Mouse (Mus musculus) mouse embryonic stem cell (cell line): ENCODE data around the gene Snx5.

Source experiments
- in situ Hi-C, 2 experiments: fragments of 300-500 bp; cut with MboI; formaldehyde crosslinking; loops; 1 replicate in 1 of 2; 3 replicates in 1 of 2; pipeline ENCODE4 v1.14.3; 2019 to 2020; ENCODE audit warnings: low sequenced_read_pairs in 2 of 2, low pct_unique_long_range_greater_than_20kb in 1 of 2, mixed read lengths in 1 of 2; ENCODE audit not compliant: unreplicated experiment in 1 of 2

Snx5 gene

DNA sequence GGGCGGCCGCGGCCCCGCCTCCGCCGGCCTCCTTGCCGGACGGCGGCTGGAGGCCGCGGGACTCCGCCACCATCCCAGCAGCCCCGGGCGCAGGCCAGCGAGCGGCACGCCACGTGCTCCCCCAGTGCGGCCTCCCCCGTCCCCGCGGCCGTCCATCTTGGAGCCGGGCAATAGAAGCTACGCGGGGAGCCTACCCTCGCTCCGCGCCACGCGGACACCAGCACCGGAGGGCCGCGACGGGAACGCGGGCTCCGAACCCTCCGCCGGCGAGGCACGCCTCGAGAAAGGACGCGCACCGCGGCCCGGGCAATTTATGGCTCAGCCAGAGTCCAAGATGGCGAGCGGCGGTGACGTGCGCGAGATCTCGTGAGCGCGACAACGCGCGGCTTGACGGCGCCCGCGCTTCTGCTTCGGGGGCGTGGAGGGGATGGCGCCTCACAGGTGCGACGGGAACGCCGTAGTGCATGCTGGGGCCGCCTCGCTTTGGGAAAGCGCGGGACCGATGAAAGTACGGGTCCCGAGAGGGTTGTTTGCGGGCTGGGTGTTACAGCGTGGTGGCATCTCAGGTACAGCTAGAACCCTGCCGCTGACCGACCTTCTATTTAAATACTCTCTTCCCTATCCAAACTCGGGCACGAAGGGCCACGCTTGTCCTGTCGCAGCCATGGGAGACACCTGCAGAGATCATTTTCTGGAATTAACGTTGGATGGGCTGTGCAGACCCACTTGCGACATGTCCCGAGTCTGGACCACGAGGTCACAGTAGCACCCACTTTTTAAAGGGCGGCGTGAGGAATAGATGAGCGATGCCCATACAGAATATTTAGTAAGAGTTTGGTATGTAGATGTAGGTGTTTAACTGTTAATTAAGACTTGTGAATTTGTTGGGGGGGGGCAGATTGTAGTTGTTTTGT, at the start of gene Snx5, which contains the start of gene Mgme1:
Gene Snx5, minus strand, starts transcription at position 400 of the 914 bp plus-strand sequence.
Gene Mgme1, plus strand, starts transcription at position 157 of the 914 bp plus-strand sequence.
- in situ Hi-C loops, result no loop called here

DNA sequence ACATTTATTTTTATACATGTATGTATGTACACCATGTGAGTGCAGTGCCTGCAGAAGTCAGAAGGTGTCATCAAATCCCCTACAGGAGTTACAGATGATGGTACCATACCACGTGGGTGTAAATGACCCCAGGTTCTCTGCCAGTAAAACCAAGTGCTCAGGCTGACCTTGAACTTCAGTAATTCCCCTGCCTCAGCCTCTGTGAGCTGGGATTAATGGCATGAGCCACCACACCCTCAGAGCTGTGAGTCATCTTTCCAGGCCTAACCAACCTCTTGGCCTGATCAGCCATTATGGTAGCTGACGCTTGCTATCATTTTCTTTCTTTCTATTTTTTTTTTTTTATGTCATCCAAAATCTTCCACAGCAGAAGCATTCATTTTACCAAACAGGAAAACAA, 40.7 kb upstream of the Snx5 start:
- in situ Hi-C loops, result no loop called here

DNA sequence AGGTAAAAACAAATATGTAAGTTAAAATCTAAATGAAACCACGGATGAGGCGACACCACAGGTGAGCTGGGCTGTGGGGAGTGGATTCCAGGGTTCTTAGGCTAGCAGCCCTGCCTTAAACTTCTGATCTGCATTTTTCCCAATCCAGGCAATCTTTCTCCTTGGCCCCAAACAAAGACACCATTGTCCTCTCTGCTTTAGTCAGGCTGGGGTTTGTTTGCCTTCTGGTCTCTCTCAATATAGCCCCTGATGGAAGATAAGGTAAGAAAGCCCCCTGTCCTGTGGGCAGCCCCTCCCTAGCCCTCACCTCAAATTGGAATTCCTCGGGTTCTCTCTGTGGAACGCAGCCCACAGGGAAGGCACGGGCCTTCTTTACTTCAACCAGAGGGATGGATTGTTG, 39.6 kb upstream of the Snx5 start:
- in situ Hi-C loops, result no loop called here

DNA sequence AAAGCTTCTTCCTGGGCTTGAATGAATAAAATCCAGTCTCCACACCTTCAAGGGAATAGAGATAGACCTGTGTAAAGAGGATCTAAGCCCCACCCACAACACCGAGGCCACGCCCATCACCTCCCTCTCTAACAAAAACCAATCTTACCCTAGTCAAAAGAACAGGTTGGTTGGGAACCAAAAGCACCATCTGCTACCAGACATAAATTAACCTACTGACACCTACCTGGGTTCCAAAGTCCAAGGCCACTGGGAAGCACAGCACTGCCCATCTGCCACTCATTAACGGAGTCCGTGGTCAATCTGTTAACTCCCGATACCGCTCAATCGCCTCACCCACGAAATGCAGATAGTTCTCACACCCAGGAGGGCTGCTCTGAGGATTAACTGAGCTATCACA, 37.9 kb upstream of the Snx5 start:
- in situ Hi-C loops, result no loop called here

DNA sequence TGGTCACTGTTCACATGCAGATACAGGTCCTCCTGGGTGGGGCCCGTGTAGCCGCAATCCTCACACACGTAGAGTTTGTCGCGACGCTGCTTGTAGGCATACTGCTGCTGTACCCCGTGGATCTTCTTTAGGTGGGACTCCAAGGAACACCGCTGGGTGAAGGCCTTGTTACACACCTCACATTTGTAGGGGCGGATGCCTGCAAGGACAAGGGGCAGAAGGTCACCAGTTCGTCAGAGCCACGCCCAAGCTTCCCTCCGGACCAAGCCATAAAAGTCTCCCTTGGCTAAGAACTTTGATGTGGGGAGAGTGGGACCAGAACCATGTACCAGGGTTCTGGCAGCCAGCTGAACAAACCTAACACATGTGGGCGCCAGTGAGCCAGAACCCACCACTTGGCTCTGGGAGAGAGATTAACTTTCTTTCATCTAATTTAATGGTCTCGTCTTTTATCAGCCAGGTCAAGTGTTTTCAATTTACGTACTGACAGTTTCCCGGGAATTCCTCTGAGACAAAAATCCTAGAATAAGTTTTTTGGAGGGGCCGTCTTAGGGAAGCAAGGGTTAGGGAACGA, 35.1 kb upstream of the Snx5 start:
- in situ Hi-C loops, result no loop called here

DNA sequence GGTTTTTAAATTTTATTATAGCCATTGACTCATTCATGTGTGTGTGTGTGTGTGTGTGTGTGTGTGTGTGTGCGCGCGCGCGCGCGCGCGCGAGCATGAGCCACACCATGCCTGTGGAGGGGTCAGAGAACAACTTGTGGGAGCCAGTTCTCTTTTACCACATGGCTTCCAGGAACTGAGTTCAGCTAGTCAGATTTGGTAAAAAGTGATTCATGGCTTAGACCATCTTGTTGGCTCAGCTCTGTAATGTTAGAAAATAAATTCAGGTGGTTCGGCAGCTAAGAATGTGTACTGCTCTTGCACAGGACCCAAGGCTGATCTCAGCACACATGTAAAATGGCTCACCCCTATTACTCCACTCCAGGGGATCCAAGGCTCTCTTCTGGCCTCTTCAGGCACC, 30.4 kb upstream of the Snx5 start:
- in situ Hi-C loops, result no loop called here

DNA sequence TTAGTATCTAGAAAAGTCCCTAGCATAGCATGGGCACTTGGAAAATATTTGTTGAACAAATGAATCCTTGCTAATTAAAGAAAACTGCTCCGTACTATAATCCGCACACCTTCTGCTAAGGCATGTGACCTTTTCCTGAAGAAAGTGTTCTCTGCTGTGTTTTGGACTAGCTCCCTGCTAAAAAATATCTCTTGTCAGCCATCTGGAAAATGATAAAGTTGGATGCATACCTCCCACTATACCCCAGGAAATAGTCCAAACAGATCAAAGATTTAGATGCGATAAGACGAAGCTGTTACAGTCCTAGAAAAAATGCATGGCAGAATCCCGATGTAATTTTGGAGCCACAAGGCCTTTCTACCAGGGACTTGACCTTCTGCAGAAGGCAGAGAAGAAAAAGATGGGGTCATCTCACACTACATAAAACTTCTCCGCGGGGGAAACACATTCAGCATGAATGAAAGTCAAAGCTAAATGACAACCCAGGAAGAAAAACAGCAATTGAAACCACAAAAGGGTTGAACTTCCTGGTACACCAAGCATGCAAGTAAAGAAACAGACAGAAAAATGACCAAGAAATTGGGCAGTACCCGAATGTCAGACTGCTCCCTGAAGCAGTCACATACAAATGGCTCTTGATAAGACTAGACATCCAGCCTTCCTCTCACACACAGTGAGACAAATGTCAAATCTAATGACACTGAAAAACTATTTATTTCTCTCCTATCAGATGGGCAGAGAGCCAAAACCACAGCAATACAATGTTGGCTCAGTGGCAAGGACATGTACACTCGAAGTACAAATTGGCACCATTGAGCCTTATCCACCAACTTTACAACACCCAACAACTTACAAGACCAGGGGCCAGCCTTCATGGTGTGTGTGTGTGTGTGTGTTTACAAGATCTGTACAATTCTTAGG, 29.3 kb upstream of the Snx5 start:
- in situ Hi-C loops, result no loop called here

DNA sequence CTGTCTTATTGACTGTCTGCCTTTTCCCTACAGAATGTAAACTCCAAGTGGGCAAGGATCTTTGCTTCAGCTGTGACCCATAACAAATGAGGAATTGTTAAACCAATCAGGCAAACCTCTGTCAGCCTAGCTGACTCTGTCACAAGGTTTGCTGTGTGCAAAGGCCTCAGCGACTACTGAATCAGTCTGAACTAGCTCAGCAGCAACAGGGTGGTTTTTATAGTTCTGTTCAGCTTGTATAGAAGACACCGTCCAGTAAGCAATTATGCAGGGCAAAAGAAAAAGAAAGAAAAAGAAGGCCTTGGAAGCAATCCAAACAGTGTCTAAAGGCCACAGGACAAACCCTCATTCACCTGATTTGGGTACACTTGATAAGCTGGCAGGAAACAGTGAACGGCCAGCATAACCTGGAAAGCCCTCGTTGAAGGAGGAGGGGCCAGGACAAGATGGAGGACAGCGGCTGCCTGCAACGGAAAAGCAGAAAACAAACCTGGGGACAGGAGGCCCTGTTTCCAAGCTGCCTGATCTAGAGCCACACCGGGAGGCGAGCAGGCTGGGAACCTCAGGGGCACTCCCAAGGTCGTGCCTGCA, 24.5 kb upstream of the Snx5 start:
- in situ Hi-C loops, result no loop called here

DNA sequence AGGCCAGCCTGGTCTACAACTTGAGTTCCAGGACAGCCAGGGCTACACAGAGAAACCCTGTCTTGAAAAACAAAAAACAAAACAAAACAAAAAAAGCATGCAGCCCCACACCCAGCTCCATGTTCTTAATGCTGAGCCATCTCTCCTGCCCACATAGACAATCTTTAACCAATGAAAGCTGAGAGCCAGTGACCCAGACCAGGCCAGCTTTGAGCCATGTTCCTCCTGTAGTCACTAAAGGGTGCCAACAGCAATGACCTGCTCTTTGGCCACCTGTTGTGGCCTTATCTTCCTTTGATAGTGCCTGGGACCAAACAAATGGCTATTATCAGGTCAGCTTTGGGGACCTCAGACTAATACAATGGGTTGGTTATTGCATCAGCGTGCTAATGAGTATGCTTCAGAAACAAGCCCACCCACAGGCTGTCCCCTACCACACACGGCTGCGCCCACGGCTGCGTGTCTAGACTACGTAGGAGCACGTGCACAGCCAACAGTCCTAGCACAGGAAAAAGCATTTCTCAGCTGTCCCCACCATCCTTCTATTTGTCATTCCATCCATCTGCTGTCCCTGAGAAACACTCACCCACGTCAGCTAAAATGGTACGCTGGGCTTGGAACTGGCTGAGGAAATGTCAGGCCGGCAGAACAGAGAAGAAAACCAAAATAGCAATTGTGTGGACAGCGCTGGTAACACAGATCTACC, 21.0 kb upstream of the Snx5 start:
- in situ Hi-C loops, result no loop called here

DNA sequence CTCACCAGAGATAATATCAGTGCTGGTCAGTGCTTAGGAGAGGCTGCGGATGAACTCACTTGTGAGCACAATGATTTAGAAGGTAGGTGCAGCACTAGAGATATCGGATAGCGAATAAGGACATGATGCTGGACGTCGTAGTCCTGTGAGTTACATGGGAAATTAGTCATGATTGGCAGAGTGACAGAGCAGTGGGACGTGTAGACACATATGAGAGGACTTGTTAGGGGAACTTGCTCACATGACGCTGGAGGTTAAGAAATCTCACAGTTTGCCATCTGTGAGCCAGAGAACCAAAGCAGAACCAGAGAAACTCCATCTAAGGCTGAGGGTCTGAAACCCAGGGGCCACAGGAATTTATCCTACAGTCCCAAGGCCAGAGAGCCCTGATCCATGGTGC, 19.6 kb upstream of the Snx5 start:
- in situ Hi-C loops, result no loop called here

DNA sequence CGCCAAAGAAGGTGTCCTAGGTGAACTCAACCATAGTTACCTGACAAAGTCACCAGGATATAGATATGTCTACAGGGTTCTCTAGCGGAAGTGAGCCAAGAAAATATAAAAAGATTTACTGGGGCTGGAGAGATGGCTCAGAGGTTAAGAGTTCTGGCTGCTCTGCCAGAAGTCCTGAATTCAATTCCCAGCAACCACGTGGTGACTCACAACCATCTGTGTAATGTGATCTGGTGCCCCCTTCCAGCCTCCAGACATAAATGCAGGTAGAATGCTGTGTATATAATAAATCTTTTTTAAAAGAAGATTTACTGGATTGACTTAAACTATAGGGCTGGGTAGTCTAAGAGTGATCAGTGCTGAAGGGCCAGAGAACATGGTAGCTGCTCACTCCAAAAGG, 10.7 kb upstream of the Snx5 start:
- in situ Hi-C loops, result no loop called here

DNA sequence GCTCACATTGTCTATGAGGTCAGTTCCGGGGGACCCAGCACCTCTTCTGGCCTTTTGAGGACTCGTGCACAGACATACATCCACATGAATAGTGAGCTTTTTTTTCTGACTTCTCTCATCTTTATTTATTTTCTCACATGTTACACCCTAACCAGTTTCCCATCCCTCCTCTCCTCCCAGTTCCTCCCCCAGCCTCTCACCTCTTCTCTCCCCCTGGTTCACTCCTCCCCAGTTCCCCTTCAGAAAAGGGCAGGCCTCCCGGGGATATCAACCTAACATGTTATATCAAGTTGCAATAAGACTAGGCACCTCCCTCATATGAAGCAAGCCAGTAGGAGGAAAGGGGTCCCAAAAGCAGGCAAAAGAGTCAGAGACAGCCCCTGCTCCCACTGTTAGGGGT, 9.9 kb upstream of the Snx5 start:
- in situ Hi-C loops, result no loop called here

DNA sequence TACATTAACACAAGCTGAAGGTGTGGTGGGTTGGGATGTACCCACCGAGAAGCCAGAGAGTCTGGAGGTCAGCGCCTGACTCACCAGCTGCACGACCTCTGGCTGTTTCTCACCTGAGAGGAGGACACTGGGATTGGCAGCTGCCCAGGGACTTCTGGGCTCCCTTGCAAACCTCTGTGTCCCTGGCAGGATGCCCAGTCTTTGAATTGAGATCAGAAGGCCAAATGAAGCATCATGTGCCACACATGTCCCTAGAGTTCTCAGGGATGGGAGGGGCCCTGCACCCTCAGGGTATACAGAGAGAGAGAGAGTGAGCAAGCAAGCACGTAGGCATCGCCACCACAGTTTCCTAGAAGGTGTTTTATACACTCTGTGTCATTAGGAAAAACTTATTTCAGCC, 9.0 kb upstream of the Snx5 start:
- in situ Hi-C loops, result no loop called here

DNA sequence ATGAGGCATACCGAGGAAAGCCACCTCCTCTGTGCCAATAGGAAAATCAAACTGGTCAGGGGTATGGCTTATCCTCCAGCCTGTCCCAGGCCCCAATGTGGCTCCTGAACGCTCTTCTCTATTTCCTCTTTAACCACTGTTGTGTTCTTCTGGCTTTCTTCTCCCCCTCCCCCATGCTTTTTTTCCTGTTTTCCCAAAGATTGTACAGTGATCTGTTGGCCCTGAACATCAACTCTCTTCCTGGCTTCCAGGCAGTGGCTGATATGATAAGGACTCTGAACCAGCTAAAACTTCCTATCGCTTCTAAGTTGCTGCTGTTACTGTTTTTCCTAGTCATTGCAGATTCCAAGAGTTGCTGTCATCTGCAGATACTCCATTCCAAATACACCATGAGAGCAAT, 6.2 kb upstream of the Snx5 start:
- in situ Hi-C loops, result no loop called here

DNA sequence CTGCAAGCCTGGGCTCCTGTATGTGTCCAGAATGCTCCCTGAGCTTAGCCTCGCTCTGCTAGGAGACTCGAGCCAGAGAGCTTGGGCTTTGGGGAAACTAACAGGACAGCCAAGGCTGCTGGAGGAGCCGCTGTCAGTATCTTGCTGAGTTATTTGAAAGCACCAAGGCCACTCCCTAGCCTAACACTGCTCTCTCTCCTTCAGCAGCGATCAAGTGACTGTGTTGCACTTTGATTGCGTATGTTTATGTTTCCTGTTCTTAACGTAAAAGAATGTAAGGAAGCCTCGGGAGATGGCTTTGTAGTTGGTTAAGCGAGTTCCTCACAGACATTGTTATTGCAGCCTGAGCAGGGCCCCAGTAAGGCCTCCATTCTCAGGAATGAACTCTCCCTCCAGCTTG, 4.0 kb upstream of the Snx5 start:
- in situ Hi-C loops, result no loop called here

DNA sequence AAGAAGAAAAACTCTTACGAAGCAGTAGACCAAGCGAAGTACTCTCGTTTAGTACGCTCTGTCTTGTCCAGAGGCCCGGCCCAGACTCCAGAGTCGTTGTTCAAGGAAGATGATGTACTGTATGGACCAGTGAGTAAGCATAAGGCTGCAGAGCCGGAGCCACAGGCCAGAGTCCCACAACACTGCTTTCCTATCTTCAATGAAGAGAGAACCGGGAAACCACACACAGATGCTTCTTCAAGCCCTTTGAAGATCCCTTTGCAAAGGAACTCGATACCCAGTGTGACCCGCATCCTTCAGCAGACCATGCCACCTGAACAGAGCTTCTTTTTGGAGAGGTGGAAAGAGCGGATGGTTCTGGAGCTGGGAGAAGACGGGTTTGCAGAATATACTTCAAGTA, 1.4 kb upstream of the Snx5 start:
- in situ Hi-C loops, result no loop called here

DNA sequence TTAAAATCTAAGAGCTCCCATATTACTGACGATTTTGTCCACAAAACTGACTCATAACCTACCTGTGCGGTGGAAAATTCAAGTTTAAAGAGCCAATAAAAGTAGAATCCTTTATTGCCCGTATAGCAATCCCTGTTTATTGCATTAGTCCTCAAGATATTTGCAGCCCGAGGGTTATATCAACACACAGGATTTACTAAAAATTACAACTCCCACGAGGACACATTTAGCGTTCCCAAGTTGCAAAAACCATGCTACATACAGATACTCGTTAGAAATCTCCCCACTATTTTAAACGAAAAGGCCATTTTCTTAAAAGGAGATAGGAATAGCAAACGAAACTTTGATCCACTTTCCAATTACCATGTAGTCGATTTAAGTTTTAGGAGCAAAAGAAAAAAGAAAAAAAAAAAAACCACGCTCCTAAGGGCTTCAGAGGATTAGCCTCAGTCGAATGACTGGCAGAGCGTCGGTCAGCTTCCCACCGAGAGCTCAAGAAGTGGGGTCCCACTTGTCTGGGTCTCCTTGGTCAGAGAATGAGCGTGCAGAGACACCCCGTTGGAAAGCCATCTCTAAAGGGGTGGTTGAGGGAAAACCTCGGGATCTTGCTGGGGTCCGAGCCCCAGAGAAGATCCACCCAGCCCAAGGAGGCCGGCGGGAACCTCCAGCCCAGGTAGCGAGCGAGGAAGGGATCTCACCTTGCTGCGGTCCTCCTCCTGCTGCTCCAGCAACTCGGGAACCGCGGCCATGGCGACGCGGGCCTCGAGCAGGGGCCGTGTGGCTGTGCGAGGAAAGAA, 829 bp downstream of the Snx5 start:
- in situ Hi-C loops, result no loop called here

DNA sequence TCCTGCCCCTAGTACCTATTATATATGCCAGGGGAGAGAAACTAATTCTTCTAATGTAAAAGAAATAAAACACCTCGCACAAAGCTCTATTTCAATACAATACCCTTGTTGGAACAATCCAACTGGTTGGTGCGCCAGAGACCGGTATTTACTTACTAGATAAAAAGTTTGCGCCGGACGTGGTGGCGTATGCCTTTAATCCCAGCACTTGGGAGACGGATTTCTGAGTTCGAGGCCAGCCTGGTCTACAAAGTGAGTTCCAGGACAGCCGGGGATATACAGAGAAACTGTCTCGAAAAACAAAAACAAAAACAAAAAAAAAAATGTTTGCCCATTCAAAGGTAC, 1.4 kb downstream of the Snx5 start:
- in situ Hi-C loops, result no loop called here
